Mouse (Mus musculus) B cell, adult 62 days (primary cell): ENCODE measurements around the gene Ctso. TPM values are rescaled to one million over a fixed set of nuclear protein-coding genes. Genes with fewer than 3 reads are reported as not detected.

Source experiments
- total RNA-seq: library from RNA; stranded (reverse); gene quantifications from 4 replicates; pipeline ENCODE4 v1.2.4, GENCODE M21; 2023

Ctso gene
- total RNA-seq, result 69.0 to 76.6 TPM (median 74.7 TPM) in 4 replicates

DNA sequence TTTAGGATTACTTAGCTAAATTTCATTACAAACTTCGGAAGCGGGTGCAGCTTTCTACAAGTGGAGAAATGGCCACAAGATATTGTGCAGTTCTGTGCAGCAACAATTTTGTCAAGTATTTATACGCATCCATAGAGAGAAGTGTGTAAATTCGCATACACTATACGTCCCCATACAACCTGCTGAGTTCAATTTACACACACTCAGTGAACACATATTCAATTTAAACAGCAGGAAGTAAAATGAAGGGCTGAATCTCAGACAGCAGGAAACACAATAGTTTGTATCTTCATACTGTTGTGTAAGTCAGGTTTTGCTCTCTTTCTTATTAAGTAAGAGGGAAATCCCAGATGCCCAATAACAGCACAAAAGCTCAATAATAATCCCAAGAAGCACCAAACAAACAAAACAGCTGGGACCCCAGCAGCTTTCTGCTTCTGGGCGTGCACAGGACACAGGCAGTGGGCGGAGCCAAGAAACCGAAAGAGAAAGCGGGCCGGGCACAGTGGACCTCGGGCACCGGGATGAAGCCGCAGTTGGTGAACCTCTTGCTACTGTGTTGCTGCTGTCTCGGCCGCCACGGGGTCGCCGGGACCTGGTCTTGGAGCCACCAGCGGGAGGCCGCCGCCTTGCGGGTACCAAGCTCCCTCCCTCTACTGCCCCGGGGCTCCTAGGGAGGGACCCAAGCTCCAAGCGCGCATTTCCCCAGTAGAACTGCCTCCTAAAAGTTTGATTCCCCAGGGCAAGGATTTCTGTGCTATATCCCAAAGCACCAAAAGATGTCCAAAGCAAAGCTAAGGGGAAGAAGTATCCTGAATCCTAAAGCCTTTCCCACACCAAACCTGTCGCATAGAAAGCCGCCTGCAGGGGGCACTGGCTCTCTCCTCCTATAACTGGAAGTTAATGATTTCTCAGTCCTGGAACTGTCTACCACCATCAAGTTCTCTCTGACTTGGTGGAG is at the start of gene Ctso:
Gene Ctso (plus strand): TSS at position 461 of the 961 bp plus-strand sequence.

GRCm38 (mm10) chr3:81976102-81976501 is 43.7 kb downstream of the Ctso start, which contains the start of gene Tdo2:
Tdo2 (minus strand) TSS chr3:81976202.

DNA sequence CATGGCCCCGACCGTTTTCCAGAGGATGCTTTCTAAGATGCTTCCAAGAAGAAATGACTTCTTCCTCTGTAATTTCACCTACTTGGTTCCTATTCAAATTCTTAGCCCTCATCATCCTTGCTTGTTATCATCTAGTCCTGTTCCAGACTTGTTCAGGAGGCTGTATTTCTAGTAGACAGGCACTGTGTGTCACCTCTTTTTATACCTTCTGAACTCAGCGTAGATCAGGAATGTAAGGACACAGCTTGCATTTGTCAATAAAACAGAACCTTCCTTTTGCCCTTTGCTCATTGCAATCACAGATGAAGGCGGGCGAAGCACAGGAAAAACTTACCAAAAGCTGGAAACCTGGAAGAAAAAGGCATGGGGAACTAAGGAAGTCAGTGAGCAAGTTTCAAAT is 49.6 kb downstream of the Ctso start, which contains the start of gene Asic5:
Gene Asic5 (plus strand): TSS at position 301 of the 400 bp plus-strand sequence.

Other genes with a start within 250 kb of the Ctso start
- not detected in 4 replicates for gene Tdo2, start 43.6 kb downstream of the Ctso start, total RNA-seq
- not detected in 4 replicates for gene Asic5, start 49.7 kb downstream of the Ctso start, total RNA-seq
- gene Gucy1b1, start 142.1 kb downstream of the Ctso start, total RNA-seq, result 0.24 to 1.3 TPM (median 0.63 TPM) in 4 replicates
- 0.18 TPM in 1 of 4 replicates, not detected in the others for gene Gucy1a1, start 213.2 kb downstream of the Ctso start, total RNA-seq